Mouse (Mus musculus) retina, postnatal 7 days (tissue): ENCODE results near the gene Vgf.
A peak's percentile ranks its signal among the peaks of the same experiment; 100 is the strongest.

Experiments
- DNase-seq: peaks from one replicate; pipeline ENCODE4 v3.0.0-alpha.2; 2012; ENCODE audit warnings: low read depth, low spot score

The Vgf gene

GRCm38 (mm10) chr5:137030416-137030810, 4.2 kb downstream of the Vgf start:
- no peak for DNase-seq

- DNase-seq: no peak
Measured at GRCm38 (mm10) chr5:137031076-137032032, 5.2 kb downstream of the Vgf start.

- DNase-seq: no peak
Measured at GRCm38 (mm10) chr5:137032033-137032421, 5.8 kb downstream of the Vgf start.

- peak; percentile 65 for DNase-seq
Measured at GRCm38 (mm10) chr5:137032641-137033074, 6.5 kb downstream of the Vgf start.

- no peak for DNase-seq
Measured at GRCm38 (mm10) chr5:137036211-137036610, 10.0 kb downstream of the Vgf start.

- no peak for DNase-seq
Measured at GRCm38 (mm10) chr5:137039453-137039852, 13.3 kb downstream of the Vgf start.

GRCm38 (mm10) chr5:137041442-137041841, 15.2 kb downstream of the Vgf start:
- peak; percentile 58 for DNase-seq

GRCm38 (mm10) chr5:137043997-137044396, 17.8 kb downstream of the Vgf start:
- no peak for DNase-seq

- DNase-seq: peak; percentile 85
Measured at GRCm38 (mm10) chr5:137045402-137046323, 19.5 kb downstream of the Vgf start, which contains the start of gene Ap1s1. Gene Ap1s1 (minus strand): TSS chr5:137046135.

- no peak for DNase-seq
Measured at GRCm38 (mm10) chr5:137046324-137046718, 20.1 kb downstream of the Vgf start.

- DNase-seq: no peak
Measured at GRCm38 (mm10) chr5:137046991-137047390, 20.8 kb downstream of the Vgf start.

GRCm38 (mm10) chr5:137051125-137051524, 24.9 kb downstream of the Vgf start:
- no peak for DNase-seq

GRCm38 (mm10) chr5:137051914-137052505, 25.8 kb downstream of the Vgf start:
- no peak for DNase-seq

- DNase-seq: no peak
Measured at GRCm38 (mm10) chr5:137054299-137054698, 28.1 kb downstream of the Vgf start.

GRCm38 (mm10) chr5:137054873-137055272, 28.7 kb downstream of the Vgf start:
- DNase-seq: no peak

GRCm38 (mm10) chr5:137061809-137062481, 35.8 kb downstream of the Vgf start:
- DNase-seq: no peak

GRCm38 (mm10) chr5:137062601-137063000, 36.4 kb downstream of the Vgf start:
- no peak for DNase-seq

- no peak for DNase-seq
Measured at GRCm38 (mm10) chr5:137065454-137065853, 39.3 kb downstream of the Vgf start.

- no peak for DNase-seq
Measured at GRCm38 (mm10) chr5:137065923-137066322, 39.7 kb downstream of the Vgf start.

- DNase-seq: no peak
Measured at GRCm38 (mm10) chr5:137068711-137069110, 42.5 kb downstream of the Vgf start.
